Mouse (Mus musculus) ovary, postnatal 10 days (tissue): ENCODE results near the gene Pxmp4.

Source experiments
- DNase-seq: peaks from one replicate; pipeline ENCODE4 v3.0.0; 2022; ENCODE audit warnings: low spot score

Pxmp4 gene

GRCm38 (mm10) chr2:154546711-154547110, 56.8 kb downstream of the Pxmp4 start, which contains the start of gene 1700003F12Rik:
TSS of gene 1700003F12Rik (plus strand) at chr2:154547085.
- no peak for DNase-seq

- no peak for DNase-seq
Measured at GRCm38 (mm10) chr2:154543567-154544347, 59.8 kb downstream of the Pxmp4 start.

- DNase-seq = no peak
Measured at GRCm38 (mm10) chr2:154541630-154542029, 61.9 kb downstream of the Pxmp4 start.

GRCm38 (mm10) chr2:154539720-154540119, 63.8 kb downstream of the Pxmp4 start:
- no peak for DNase-seq

- DNase-seq = no peak
Measured at GRCm38 (mm10) chr2:154538710-154539109, 64.8 kb downstream of the Pxmp4 start.

GRCm38 (mm10) chr2:154538310-154538709, 65.2 kb downstream of the Pxmp4 start:
- no peak for DNase-seq
